Mouse (Mus musculus): ENCODE measurements at regions not wholly inside any gene's neighbourhood (a gene's known extent, or its start where the extent isn't known, plus 50 kb on each side); places are given as distances from the start of the nearest gene placed in this dataset.

- DNase-seq (ENCODE audit: low spot score) (no peak), ATAC-seq (replicated peaks; ENCODE audit: low FRiP score) (no peak)
- no peaks in the 10 kb centered on the region for H3K36me3 ChIP-seq (ENCODE audit: control insufficient read depth, insufficient read depth, low read length)
- no peak overlapping the region for H3K4me3 ChIP-seq (ENCODE audit: low read depth, low read length)
- H3K27ac ChIP-seq (ENCODE audit: low read depth, low read length): no peak overlapping the region
- H3K27me3 ChIP-seq (replicated peaks; ENCODE audit: control insufficient read depth, insufficient read depth, low read length): no peaks in the 10 kb centered on the region
- no peaks in the 10 kb centered on the region for H3K9me3 ChIP-seq (ENCODE audit: control insufficient read depth, low read length)
- WGBS: 91% methylated on average over 7 of the region's 7 CpGs
- H3K9ac ChIP-seq (ENCODE audit: low read depth, low read length): no peak overlapping the region
- peaks cover 12% of the 10 kb centered on the region for H3K4me1 ChIP-seq (replicated peaks; ENCODE audit: control insufficient read depth, insufficient read depth, low read length)
- H3K4me2 ChIP-seq: no peak overlapping the region
Measured at GRCm38 (mm10) chr14:76809411-76809810, 227.2 kb upstream of the Ccdc122 start.

- WGBS: 59% methylated on average over 13 of the region's 13 CpGs
- Histone ChIP-seq H3K9ac (ENCODE audit: low read depth, low read length) (no peak overlapping the region), H3K27me3 (replicated peaks; ENCODE audit: control insufficient read depth, insufficient read depth, low read length) (no peaks in the 10 kb centered on the region), H3K9me3 (ENCODE audit: control insufficient read depth, low read length) (no peaks in the 10 kb centered on the region), H3K4me3 (ENCODE audit: low read depth, low read length) (no peak overlapping the region), H3K36me3 (ENCODE audit: control insufficient read depth, insufficient read depth, low read length) (no peaks in the 10 kb centered on the region), H3K4me2 (no peak overlapping the region), H3K4me1 (replicated peaks; ENCODE audit: control insufficient read depth, insufficient read depth, low read length) (peaks cover 8% of the 10 kb centered on the region; the same call in 1 of the 2 replicates), H3K27ac (ENCODE audit: low read depth, low read length) (no peak overlapping the region; the same call in 1 of the 2 replicates)
- no peak for DNase-seq (ENCODE audit: low spot score)
- peak; percentile 31; the same call in 1 of the 2 replicates for ATAC-seq (replicated peaks; ENCODE audit: low FRiP score)
Measured at GRCm38 (mm10) chr14:76805151-76805785, 231.3 kb upstream of the Ccdc122 start.

GRCm38 (mm10) chr14:76804447-76805150 is 232.0 kb upstream of the Ccdc122 start:
- no peak overlapping the region for H3K9ac ChIP-seq (ENCODE audit: low read depth, low read length)
- no peak overlapping the region for H3K4me2 ChIP-seq
- ATAC-seq (replicated peaks; ENCODE audit: low FRiP score) (no peak), DNase-seq (ENCODE audit: low spot score) (no peak)
- H3K4me1 ChIP-seq (replicated peaks; ENCODE audit: control insufficient read depth, insufficient read depth, low read length): peaks cover 8% of the 10 kb centered on the region; the same call in 1 of the 2 replicates
- H3K36me3 ChIP-seq (ENCODE audit: control insufficient read depth, insufficient read depth, low read length): no peaks in the 10 kb centered on the region
- WGBS: 49% methylated on average over 6 of the region's 6 CpGs
- H3K9me3 ChIP-seq (ENCODE audit: control insufficient read depth, low read length): no peaks in the 10 kb centered on the region
- no peak overlapping the region for H3K4me3 ChIP-seq (ENCODE audit: low read depth, low read length)
- no peaks in the 10 kb centered on the region for H3K27me3 ChIP-seq (replicated peaks; ENCODE audit: control insufficient read depth, insufficient read depth, low read length)
- peak overlapping the region; percentile 41 for H3K27ac ChIP-seq (ENCODE audit: low read depth, low read length)

DNA sequence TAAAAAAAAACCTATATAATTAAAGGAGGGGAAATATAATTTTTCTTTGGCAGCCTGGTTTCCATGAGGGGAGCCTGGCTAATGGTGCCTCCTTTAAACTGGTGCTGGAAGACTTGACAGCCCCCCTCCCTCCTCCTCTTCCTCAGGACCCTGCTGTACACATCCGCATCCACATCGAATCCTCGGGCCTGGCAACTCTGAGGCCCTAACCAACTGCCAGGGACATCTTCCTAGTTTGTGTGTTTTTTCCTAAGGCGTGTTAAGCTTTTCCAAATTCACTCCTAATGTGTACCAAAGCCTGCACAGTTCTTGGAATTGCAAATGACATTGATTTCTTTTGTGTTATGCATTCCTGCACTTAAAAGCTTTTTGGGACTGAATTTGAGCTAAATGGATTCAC is 236.4 kb upstream of the Ccdc122 start:
- H3K27ac ChIP-seq (ENCODE audit: low read depth, low read length): no peak overlapping the region
- peaks cover 12% of the 10 kb centered on the region for H3K4me1 ChIP-seq (replicated peaks; ENCODE audit: control insufficient read depth, insufficient read depth, low read length)
- H3K9ac ChIP-seq (ENCODE audit: low read depth, low read length): no peak overlapping the region
- no peak overlapping the region for H3K4me2 ChIP-seq
- ATAC-seq (replicated peaks; ENCODE audit: low FRiP score): no peak
- no peaks in the 10 kb centered on the region for H3K9me3 ChIP-seq (ENCODE audit: control insufficient read depth, low read length)
- no peaks in the 10 kb centered on the region for H3K36me3 ChIP-seq (ENCODE audit: control insufficient read depth, insufficient read depth, low read length)
- H3K4me3 ChIP-seq (ENCODE audit: low read depth, low read length): no peak overlapping the region
- 82% methylated on average over 4 of the region's 4 CpGs for WGBS
- H3K27me3 ChIP-seq (replicated peaks; ENCODE audit: control insufficient read depth, insufficient read depth, low read length): no peaks in the 10 kb centered on the region
- no peak for DNase-seq (ENCODE audit: low spot score)

DNA sequence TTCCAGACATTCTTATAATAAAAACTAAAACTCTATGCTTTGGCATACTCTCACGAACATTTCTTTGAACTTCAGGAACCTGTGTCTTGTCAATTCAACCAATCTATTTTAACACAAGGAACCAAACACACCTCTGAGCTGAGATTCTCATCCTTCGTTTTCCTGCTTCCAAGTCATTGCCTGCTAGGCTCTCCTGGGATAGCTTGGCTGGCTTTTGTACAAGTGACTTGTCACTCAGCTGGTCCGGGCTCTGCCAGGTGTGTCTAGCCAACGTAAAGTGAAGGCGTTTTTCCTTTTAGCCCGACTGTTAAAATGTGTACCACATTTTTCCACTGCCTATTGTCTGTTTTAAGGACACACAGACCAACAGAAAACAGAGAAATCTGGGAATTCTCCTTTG is 236.8 kb upstream of the Ccdc122 start:
- Histone ChIP-seq H3K4me1 (replicated peaks; ENCODE audit: control insufficient read depth, insufficient read depth, low read length) (peaks cover 10% of the 10 kb centered on the region), H3K27me3 (replicated peaks; ENCODE audit: control insufficient read depth, insufficient read depth, low read length) (no peaks in the 10 kb centered on the region), H3K4me3 (ENCODE audit: low read depth, low read length) (no peak overlapping the region), H3K9ac (ENCODE audit: low read depth, low read length) (no peak overlapping the region), H3K9me3 (ENCODE audit: control insufficient read depth, low read length) (no peaks in the 10 kb centered on the region), H3K4me2 (no peak overlapping the region), H3K27ac (ENCODE audit: low read depth, low read length) (no peak overlapping the region), H3K36me3 (ENCODE audit: control insufficient read depth, insufficient read depth, low read length) (no peaks in the 10 kb centered on the region)
- 83% methylated on average over 6 of the region's 6 CpGs for WGBS
- DNase-seq (ENCODE audit: low spot score) (no peak), ATAC-seq (replicated peaks; ENCODE audit: low FRiP score) (no peak)

DNA sequence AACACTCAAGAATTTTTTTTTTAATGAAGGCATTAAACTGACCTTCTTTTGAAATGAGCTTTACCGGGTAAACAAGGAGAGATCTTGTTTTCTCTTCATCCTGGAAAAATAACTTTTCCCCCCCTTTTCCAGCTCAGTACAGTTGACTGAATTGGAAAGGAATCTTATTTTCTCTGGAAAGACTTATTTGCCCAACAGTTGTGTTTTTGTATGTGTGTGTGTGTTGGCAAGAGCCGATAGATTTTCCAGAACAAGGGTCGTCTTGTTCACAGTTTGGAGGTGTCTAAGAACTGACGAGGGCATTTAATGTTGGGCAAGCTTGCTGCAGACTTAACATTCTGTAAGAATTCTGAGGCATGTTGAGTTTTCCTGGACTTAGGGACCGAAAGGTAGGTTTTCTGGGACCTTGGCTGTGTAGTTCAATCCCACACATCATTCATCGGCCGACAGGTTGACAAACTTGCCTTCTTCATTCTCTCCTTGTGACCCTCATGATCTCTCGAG is 237.6 kb upstream of the Ccdc122 start:
- Histone ChIP-seq H3K27ac (ENCODE audit: low read depth, low read length) (no peak overlapping the region), H3K4me3 (ENCODE audit: low read depth, low read length) (no peak overlapping the region), H3K9me3 (ENCODE audit: control insufficient read depth, low read length) (no peaks in the 10 kb centered on the region), H3K4me1 (replicated peaks; ENCODE audit: control insufficient read depth, insufficient read depth, low read length) (peaks cover 7% of the 10 kb centered on the region), H3K4me2 (no peak overlapping the region), H3K9ac (ENCODE audit: low read depth, low read length) (no peak overlapping the region), H3K36me3 (ENCODE audit: control insufficient read depth, insufficient read depth, low read length) (no peaks in the 10 kb centered on the region), H3K27me3 (replicated peaks; ENCODE audit: control insufficient read depth, insufficient read depth, low read length) (no peaks in the 10 kb centered on the region)
- WGBS: 81% methylated on average over 8 of the region's 8 CpGs
- DNase-seq (ENCODE audit: low spot score): no peak
- ATAC-seq (replicated peaks; ENCODE audit: low FRiP score): no peak

- DNase-seq (ENCODE audit: low spot score) (no peak), ATAC-seq (replicated peaks; ENCODE audit: low FRiP score) (no peak)
- Histone ChIP-seq H3K27me3 (replicated peaks; ENCODE audit: control insufficient read depth, insufficient read depth, low read length) (no peaks in the 10 kb centered on the region), H3K4me1 (replicated peaks; ENCODE audit: control insufficient read depth, insufficient read depth, low read length) (peaks cover 7% of the 10 kb centered on the region), H3K4me3 (ENCODE audit: low read depth, low read length) (no peak overlapping the region), H3K9ac (ENCODE audit: low read depth, low read length) (no peak overlapping the region), H3K27ac (ENCODE audit: low read depth, low read length) (peak overlapping the region; percentile 36; the same call in 1 of the 2 replicates), H3K4me2 (no peak overlapping the region), H3K9me3 (ENCODE audit: control insufficient read depth, low read length) (no peaks in the 10 kb centered on the region), H3K36me3 (ENCODE audit: control insufficient read depth, insufficient read depth, low read length) (no peaks in the 10 kb centered on the region)
- WGBS: 65% methylated on average over 6 of the region's 6 CpGs
Measured at GRCm38 (mm10) chr14:76798488-76798887, 238.1 kb upstream of the Ccdc122 start.

GRCm38 (mm10) chr14:76797518-76797917 is 239.1 kb upstream of the Ccdc122 start:
- DNase-seq (ENCODE audit: low spot score) (no peak), ATAC-seq (replicated peaks; ENCODE audit: low FRiP score) (peak; percentile 43)
- Histone ChIP-seq H3K27ac (ENCODE audit: low read depth, low read length) (no peak overlapping the region), H3K9ac (ENCODE audit: low read depth, low read length) (no peak overlapping the region), H3K4me1 (replicated peaks; ENCODE audit: control insufficient read depth, insufficient read depth, low read length) (peaks cover 7% of the 10 kb centered on the region), H3K4me3 (ENCODE audit: low read depth, low read length) (no peak overlapping the region), H3K4me2 (no peak overlapping the region), H3K27me3 (replicated peaks; ENCODE audit: control insufficient read depth, insufficient read depth, low read length) (no peaks in the 10 kb centered on the region), H3K36me3 (ENCODE audit: control insufficient read depth, insufficient read depth, low read length) (no peaks in the 10 kb centered on the region), H3K9me3 (ENCODE audit: control insufficient read depth, low read length) (no peaks in the 10 kb centered on the region)
- 49% methylated on average over 6 of the region's 6 CpGs for WGBS

Measured in liver, embryonic 11.5 days (tissue).